Mouse (Mus musculus) midbrain, embryonic 11.5 days (tissue): ENCODE results near the gene Exoc3l4. TPM values are rescaled to one million over a fixed set of nuclear protein-coding genes. Genes with fewer than 3 reads are reported as not detected.

Experiments used
- ATAC-seq: fragments of 200-750 bp; cut with Nextera tagmentation; 2 replicates; pipeline ENCODE4 v1.8.0; 2017; ENCODE audit warnings: moderate TSS enrichment, moderate library complexity; ENCODE audit not compliant: low FRiP score
- DNase-seq: peaks from one replicate; pipeline ENCODE4 v3.0.0; 2015; ENCODE audit warnings: low spot score; ENCODE audit errors: missing footprints
- H3K27ac ChIP-seq: fragments of 300-500 bp; sonication (generic); 2 replicates; pipeline ENCODE4 v1.5.1; 2014; ENCODE audit warnings: low read depth, low read length
- H3K27me3 ChIP-seq: fragments of 300-500 bp; sonication (generic); 2 replicates; pipeline ENCODE4 v1.6.1; 2014; ENCODE audit warnings: mild to moderate bottlenecking, low read length, moderate library complexity, mixed read lengths; ENCODE audit not compliant: control insufficient read depth, insufficient read depth
- H3K36me3 ChIP-seq: fragments of 300-500 bp; sonication (generic); 2 replicates; pipeline ENCODE4 v1.6.1; 2014; ENCODE audit warnings: mild to moderate bottlenecking, low read length, moderate library complexity, mixed read lengths; ENCODE audit not compliant: control insufficient read depth, insufficient read depth
- H3K4me1 ChIP-seq: fragments of 300-500 bp; sonication (generic); 2 replicates; pipeline ENCODE4 v1.6.1; 2014; ENCODE audit warnings: low read length; ENCODE audit not compliant: control insufficient read depth, insufficient read depth
- H3K4me2 ChIP-seq: fragments of 300-500 bp; sonication (generic); 2 replicates; pipeline ENCODE4 v1.6.1; 2014; ENCODE audit warnings: mild to moderate bottlenecking, moderate library complexity
- H3K4me3 ChIP-seq: fragments of 300-500 bp; sonication (generic); 2 replicates; pipeline ENCODE4 v1.5.1; 2014; ENCODE audit warnings: low read depth, low read length
- H3K9ac ChIP-seq: fragments of 300-500 bp; sonication (generic); 2 replicates; pipeline ENCODE4 v1.6.1; 2014; ENCODE audit warnings: low read length
- H3K9me3 ChIP-seq: fragments of 300-500 bp; sonication (generic); 2 replicates; pipeline ENCODE4 v1.6.1; 2016; ENCODE audit warnings: low read length; ENCODE audit not compliant: control insufficient read depth
- WGBS: fragments of 180-500 bp; shearing (Covaris S2); extraction: QIAGEN DNeasy Blood & Tissue Kit; methylation state at CpG from one replicate; pipeline ENCODE4 v1.1.7; 2014; 5-methylcytosine and 5-hydroxymethylcytosine counted together
- polyA plus RNA-seq: library from polyadenylated mRNA; unstranded; fragments of >200 nt; fragmentation: Nextera tagmentation; extraction: Ambion mirVana; gene quantifications from 2 replicates; pipeline ENCODE4 v1.2.1, GENCODE M21; 2014

The Exoc3l4 gene
- polyA plus RNA-seq, 1 experiment from 2014 or later = 2.9 TPM

DNA sequence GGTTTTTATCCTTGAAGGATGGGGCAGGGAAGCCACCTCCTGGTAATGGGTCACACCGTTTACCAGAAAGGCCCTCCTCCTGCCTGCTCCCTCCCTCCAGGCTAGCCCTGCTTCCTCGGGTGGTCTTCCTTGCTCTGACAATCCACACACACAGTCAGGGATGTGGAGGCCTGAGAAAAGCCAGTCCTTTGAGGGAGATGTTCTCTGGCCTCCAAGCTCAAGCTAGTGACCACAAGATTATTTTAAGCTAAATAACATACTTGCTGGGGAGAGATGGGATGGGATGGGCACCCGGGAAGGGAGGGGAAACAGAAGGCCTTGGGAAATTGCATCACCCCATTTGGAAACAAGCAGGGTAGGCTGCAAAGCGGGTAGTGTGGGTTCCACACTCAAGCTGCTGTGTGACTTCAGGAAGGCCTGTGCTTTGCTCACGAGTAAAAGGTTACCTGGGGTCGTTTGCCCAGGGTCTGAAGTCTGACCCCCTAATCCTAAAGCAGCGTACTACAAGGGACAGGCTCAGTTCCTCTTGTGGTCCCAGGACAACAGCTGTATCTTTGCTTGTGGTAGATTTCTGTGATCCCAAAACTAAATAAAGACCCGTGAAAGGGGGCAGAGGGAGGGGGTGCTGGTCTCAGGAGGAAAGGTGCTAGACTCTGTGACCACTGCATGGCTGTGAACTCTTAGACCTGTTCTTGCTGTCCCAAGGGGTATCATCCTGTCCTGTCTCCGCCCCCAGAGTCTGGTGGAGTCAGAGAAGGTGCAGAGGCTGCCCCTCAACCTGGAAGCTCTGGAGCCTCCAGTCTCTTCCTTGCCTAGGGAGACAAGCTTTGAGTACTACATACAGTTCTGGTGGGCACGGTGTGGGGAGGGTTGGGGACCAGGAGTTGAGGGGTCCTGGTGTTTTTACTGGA lies 27.4 kb downstream of the Exoc3l4 start:
- no peak for ATAC-seq
- 20% methylated on average over 10 of the region's 10 CpGs for WGBS
- H3K4me1 ChIP-seq = peaks cover 20% of the 10 kb centered on the region
- no peak overlapping the region for H3K4me2 ChIP-seq
- DNase-seq = no peak
- H3K27me3 ChIP-seq = peaks cover 74% of the 10 kb centered on the region
- H3K9ac ChIP-seq = no peak overlapping the region
- H3K36me3 ChIP-seq = no peaks in the 10 kb centered on the region
- no peak overlapping the region for H3K4me3 ChIP-seq
- no peak overlapping the region for H3K27ac ChIP-seq
- H3K9me3 ChIP-seq = no peaks in the 10 kb centered on the region

DNA sequence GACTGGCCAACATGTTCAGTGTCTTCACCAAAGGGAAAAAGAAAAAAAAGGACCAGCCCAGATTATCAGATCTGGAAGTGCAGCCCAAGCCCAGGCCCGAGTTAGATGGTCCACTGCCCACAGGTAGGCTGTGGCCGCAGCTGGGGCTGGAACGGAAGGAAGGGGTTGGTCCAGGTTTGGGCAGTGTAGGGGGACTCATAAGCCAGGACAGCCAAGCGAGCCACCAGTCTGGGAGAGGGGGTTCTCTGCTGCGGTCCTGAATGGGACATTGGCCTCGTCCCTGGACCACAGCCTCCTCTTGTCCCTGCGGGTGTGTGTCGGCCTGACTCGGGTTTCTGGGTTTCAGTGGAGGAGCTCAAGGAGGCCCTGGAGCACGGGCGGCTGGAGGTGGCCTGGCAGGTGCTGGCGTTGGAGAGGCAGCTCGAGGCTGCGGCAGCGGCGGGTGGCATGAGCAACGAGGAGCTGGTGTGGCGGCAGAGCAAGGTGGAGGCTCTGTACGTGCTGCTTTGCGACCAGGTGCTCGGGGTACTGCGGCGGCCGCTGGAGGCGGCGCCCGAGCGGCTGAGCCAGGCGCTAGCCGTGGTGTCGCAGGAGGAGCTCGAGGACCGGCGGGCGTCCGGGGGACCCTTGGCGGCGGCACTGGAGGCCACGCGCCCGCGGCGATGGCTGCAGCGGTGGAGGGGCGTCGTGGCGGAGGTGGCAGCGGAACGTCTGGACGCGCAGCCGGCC lies 28.5 kb downstream of the Exoc3l4 start:
- Histone ChIP-seq H3K27ac (no peak overlapping the region), H3K9me3 (no peaks in the 10 kb centered on the region), H3K4me2 (peak overlapping the region; percentile 27; the same call in 1 of the 2 replicates), H3K36me3 (no peaks in the 10 kb centered on the region), H3K9ac (no peak overlapping the region), H3K4me1 (peaks cover 20% of the 10 kb centered on the region), H3K27me3 (peaks cover 86% of the 10 kb centered on the region), H3K4me3 (peak overlapping the region; percentile 15)
- ATAC-seq (no peak), DNase-seq (no peak)
- 2% methylated on average over 46 of the region's 52 CpGs for WGBS

DNA sequence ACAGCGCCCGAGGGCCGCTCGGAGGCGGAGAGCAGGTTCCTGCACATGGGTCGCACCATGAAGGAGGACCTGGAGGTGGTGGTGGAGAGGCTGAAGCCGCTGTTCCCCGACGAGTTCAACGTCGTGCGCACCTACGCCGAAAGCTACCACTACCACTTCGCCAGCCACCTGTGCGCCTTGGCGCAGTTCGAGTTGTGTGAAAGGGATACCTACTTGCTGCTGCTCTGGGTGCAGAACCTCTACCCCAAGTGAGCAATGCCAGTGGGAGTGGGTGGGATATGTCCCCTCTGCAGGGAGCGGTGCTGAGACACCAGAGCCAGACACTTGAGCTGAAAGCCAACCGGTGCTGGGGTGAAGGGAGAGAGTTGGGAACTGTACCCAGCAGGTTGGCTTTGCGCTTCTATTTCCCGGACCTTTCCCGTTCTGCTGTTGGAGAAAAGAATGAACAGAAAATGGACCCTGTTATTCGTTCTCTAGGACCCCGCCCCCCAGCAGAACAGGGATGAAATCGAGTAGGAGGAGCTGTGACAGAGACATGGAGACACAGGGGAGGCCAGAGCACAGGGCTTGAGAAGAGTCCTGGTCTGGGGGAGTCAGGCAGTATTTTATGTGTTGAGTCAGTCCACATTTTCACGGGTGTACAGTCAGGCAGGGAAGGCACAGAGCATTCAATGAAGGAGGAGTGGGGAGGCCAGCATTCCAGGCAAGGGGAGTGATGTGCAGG lies 29.2 kb downstream of the Exoc3l4 start:
- peak; percentile 93 for DNase-seq
- no peak for ATAC-seq
- 7% methylated on average over 22 of the region's 27 CpGs for WGBS
- Histone ChIP-seq H3K36me3 (no peaks in the 10 kb centered on the region), H3K9me3 (no peaks in the 10 kb centered on the region), H3K4me1 (peaks cover 20% of the 10 kb centered on the region), H3K4me3 (peak overlapping the region; percentile 15), H3K4me2 (peak overlapping the region; percentile 27; the same call in 1 of the 2 replicates), H3K9ac (no peak overlapping the region), H3K27me3 (peaks cover 93% of the 10 kb centered on the region), H3K27ac (no peak overlapping the region)

DNA sequence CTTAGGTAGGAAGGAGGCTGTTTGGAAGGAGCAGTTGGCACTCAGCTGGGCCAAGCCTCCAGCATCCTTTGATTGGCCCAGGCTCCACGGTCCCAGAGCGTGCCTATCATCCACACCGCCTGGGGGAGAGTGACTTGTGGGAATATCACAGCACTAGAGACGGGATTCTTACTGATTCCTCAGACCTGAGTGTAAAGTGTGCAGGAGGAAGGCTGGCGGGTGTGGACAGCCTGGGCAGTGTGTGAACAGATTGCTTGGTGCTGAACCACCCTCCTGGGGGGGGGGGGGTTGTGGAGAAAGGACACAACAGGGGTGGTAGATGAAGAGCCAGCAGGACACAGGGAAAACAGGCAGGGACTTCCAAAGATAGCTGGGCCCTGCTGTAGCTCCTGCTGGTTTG lies 29.9 kb downstream of the Exoc3l4 start:
- peaks cover 18% of the 10 kb centered on the region for H3K4me1 ChIP-seq
- 16% methylated on average over 5 of the region's 5 CpGs for WGBS
- no peak for DNase-seq

DNA sequence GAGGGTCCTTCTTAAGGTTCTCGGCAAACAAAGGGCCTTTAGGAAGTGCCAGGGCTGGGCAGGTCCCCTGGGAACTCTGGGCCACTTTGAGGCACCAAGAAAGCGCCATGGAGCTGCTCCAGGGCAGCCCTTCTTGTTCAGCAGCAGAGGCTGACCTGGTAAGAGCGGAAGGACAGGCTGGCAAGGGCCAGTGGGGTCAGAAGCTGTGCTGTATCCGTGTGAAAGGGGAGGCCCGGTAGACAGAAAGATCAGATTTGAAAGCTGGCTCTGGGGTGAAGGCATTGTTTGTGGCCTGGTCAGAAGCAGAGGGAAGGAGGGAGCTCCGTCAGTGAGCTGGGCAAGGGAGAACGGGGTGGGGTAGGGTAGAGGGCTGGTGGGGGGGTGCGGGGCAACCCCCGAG lies 30.5 kb downstream of the Exoc3l4 start:
- Histone ChIP-seq H3K4me1 (peaks cover 13% of the 10 kb centered on the region), H3K9me3 (no peaks in the 10 kb centered on the region), H3K27me3 (peaks cover 91% of the 10 kb centered on the region), H3K9ac (no peak overlapping the region), H3K36me3 (no peaks in the 10 kb centered on the region), H3K4me2 (no peak overlapping the region), H3K4me3 (no peak overlapping the region), H3K27ac (no peak overlapping the region)
- WGBS = 9% methylated on average over 9 of the region's 9 CpGs
- ATAC-seq (no peak), DNase-seq (peak; percentile 85)

More for the DNA sequence above, 29.9 kb downstream of the Exoc3l4 start:
- Histone ChIP-seq H3K9me3 (no peaks in the 10 kb centered on the region), H3K4me3 (no peak overlapping the region), H3K27ac (no peak overlapping the region), H3K27me3 (peaks cover 95% of the 10 kb centered on the region), H3K36me3 (no peaks in the 10 kb centered on the region), H3K9ac (no peak overlapping the region), H3K4me2 (no peak overlapping the region)
- no peak for ATAC-seq

DNA sequence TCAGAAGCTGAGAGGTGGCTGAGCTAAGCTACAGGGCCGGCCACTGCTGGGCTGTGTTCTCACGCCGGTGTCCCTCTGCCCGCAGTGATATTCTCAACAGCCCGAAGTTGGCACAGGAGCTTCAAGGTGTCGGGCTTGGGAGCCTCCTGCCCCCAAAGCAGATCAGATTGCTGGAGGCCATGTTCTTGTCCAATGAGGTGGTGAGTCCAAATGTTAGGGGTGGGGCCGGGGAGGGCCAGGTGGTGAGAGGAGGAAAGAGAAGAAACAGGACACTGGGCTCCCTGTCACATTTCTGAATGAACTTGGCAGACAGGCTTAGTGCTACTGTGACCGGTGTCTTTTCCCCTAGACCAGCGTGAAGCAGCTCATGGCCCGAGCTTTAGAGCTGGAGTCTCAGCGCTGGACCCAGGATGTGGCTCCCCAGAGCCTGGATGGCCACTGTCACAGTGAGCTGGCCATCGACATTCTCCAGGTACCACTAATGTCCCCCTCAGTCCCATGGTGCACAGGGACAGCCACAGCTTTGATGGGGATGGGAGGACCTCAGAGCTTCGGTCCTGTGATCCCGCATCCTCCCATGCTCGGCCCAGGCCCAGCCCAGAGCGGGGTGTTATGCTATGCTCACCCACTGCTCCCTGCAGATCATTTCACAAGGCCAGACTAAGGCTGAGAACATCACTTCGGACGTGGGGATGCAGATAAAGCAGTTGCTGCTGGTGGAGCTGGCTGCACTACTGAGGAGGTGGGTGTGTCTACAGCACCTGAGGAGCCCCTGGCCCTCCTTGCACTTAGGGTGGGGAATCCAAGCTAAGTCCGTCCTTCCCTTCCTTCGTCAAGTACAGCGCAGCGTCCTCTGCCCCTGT lies 31.3 kb downstream of the Exoc3l4 start:
- no peak overlapping the region for H3K4me3 ChIP-seq
- ATAC-seq = no peak
- no peaks in the 10 kb centered on the region for H3K36me3 ChIP-seq
- no peak overlapping the region for H3K4me2 ChIP-seq
- no peaks in the 10 kb centered on the region for H3K9me3 ChIP-seq
- no peak for DNase-seq
- no peak overlapping the region for H3K27ac ChIP-seq
- H3K27me3 ChIP-seq = peaks cover 83% of the 10 kb centered on the region
- no peak overlapping the region for H3K9ac ChIP-seq
- 14% methylated on average over 22 of the region's 22 CpGs for WGBS
- H3K4me1 ChIP-seq = peaks cover 6% of the 10 kb centered on the region; the same call in 1 of the 2 replicates

DNA sequence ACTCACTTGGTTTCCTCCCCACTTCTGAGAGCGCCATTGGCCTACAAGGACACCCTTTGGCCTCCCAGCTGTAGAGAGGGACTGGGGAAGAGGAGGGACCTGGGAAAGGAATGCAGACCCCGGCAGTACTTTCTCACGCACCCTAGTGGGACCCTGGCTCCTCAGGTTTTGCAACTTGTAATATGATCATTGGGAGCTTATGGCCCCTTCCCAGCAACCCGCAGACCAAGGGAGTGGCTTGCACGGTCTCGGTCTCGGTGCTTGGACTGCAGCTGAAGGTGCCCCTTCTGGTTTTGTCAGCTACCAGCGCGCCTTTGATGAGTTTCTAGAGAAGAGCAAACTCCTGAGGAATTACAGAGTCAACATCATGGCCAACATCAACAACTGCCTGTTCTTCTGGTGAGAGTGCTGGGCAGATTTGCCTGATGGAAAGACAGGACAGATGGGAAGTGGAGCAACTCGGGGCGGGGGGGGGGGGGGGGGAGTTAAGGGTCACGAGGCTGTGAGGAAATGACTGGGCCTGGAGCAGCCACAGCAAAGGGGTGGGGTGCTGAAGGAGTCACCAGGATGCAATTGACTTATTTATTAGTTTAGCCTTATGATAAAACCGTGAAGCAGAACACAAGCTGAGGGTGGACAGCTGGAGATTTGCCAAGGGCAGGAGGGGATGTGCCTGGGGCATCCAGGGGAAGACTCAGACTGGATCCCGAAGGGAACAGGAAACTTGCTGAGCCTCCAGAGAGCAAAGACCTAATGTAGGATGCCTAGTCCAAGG lies 32.3 kb downstream of the Exoc3l4 start:
- no peak overlapping the region for H3K4me3 ChIP-seq
- no peaks in the 10 kb centered on the region for H3K9me3 ChIP-seq
- peaks cover 6% of the 10 kb centered on the region; the same call in 1 of the 2 replicates for H3K4me1 ChIP-seq
- no peak overlapping the region for H3K4me2 ChIP-seq
- no peak for DNase-seq
- ATAC-seq = no peak
- no peak overlapping the region for H3K9ac ChIP-seq
- WGBS = 17% methylated on average over 14 of the region's 14 CpGs
- peaks cover 73% of the 10 kb centered on the region for H3K27me3 ChIP-seq
- no peaks in the 10 kb centered on the region for H3K36me3 ChIP-seq
- no peak overlapping the region for H3K27ac ChIP-seq

DNA sequence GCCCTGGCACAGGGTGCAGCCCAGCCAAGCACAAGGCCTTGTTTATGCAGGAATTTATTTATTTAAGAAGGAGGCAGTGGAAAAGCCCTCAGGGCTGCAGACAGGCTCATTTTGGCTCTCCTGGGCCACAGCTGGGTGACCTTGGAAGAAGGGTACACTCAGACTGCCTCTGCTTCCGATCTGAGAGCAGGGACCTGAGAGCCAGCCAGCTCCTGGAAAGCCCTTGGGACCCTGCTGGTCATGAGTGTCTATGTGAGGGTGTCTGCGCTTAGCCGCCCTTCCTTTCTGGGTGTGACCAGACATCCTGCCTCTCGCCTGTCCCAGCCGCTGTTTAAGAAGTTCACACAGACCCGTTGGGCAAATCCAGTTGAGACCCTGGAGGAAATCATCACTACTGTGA lies 33.5 kb downstream of the Exoc3l4 start:
- Histone ChIP-seq H3K9ac (no peak overlapping the region), H3K27me3 (peaks cover 61% of the 10 kb centered on the region), H3K4me3 (no peak overlapping the region), H3K4me1 (peaks cover 6% of the 10 kb centered on the region; the same call in 1 of the 2 replicates), H3K27ac (no peak overlapping the region), H3K36me3 (no peaks in the 10 kb centered on the region), H3K4me2 (no peak overlapping the region), H3K9me3 (no peaks in the 10 kb centered on the region)
- DNase-seq (no peak), ATAC-seq (no peak)
- 44% methylated on average over 6 of the region's 6 CpGs for WGBS
